Mouse (Mus musculus) forebrain, embryonic 16.5 days (tissue): ENCODE measurements around the gene Atr. TPM values are rescaled to one million over a fixed set of nuclear protein-coding genes. Genes with fewer than 3 reads are reported as not detected.

ENCODE experiments used
- ATAC-seq: fragments of 200-750 bp; cut with Nextera tagmentation; 2 replicates; pipeline ENCODE4 v1.8.0; 2017; ENCODE audit warnings: mild to moderate bottlenecking, moderate library complexity
- H3K27ac ChIP-seq: fragments of 300-500 bp; sonication (generic); 2 replicates; pipeline ENCODE4 v1.5.1; 2014; ENCODE audit warnings: low read length, control low read depth
- H3K27me3 ChIP-seq: fragments of 300-500 bp; sonication (generic); replicated peaks from 2 replicates; pipeline ENCODE4 v1.6.1; 2014; ENCODE audit warnings: low read length; ENCODE audit not compliant: control insufficient read depth, insufficient read depth
- H3K36me3 ChIP-seq: fragments of 300-500 bp; sonication (generic); 2 replicates; pipeline ENCODE4 v1.6.1; 2014; ENCODE audit not compliant: control insufficient read depth, insufficient read depth
- H3K4me1 ChIP-seq: fragments of 300-500 bp; sonication (generic); replicated peaks from 2 replicates; pipeline ENCODE4 v1.6.1; 2014; ENCODE audit warnings: low read length; ENCODE audit not compliant: control insufficient read depth, insufficient read depth
- H3K4me2 ChIP-seq: fragments of 300-500 bp; sonication (generic); 2 replicates; pipeline ENCODE4 v1.6.1; 2014; ENCODE audit warnings: mild to moderate bottlenecking, low read length, control low read depth
- H3K4me3 ChIP-seq: fragments of 300-500 bp; sonication (generic); replicated peaks from 2 replicates; pipeline ENCODE4 v1.5.1; 2014; ENCODE audit warnings: mild to moderate bottlenecking, low read length, control low read depth
- H3K9ac ChIP-seq: fragments of 300-500 bp; sonication (generic); replicated peaks from 2 replicates; pipeline ENCODE4 v1.6.1; 2014; ENCODE audit warnings: low read depth, low read length, control low read depth
- H3K9me3 ChIP-seq: fragments of 300-500 bp; sonication (generic); 2 replicates; pipeline ENCODE4 v1.6.1; 2016; ENCODE audit warnings: low read length; ENCODE audit not compliant: control insufficient read depth
- WGBS: fragments of 180-500 bp; shearing (Covaris S2); extraction: QIAGEN DNeasy Blood & Tissue Kit; methylation state at CpG from one replicate; pipeline ENCODE4 v1.1.7; 2014; 5-methylcytosine and 5-hydroxymethylcytosine counted together
- polyA plus RNA-seq: library from polyadenylated mRNA; unstranded; fragments of >200 nt; fragmentation: Nextera tagmentation; extraction: Ambion mirVana; gene quantifications from 2 replicates; pipeline ENCODE4 v1.2.1, GENCODE M21; 2015

The Atr gene
- polyA plus RNA-seq: 14.5 and 16.4 TPM in 2 replicates

- ATAC-seq: peak; percentile 94
- Histone ChIP-seq H3K36me3 (no peaks in the 10 kb centered on the region), H3K4me1 (peaks cover 7% of the 10 kb centered on the region), H3K9ac (peak within 1 kb of the TSS; percentile 64), H3K9me3 (no peaks in the 10 kb centered on the region), H3K27me3 (no peaks in the 10 kb centered on the region), H3K4me3 (peak within 1 kb of the TSS; percentile 56), H3K27ac (peak within 1 kb of the TSS; percentile 7; the same call in 1 of the 2 replicates), H3K4me2 (peak within 1 kb of the TSS; percentile 72)
- 0% methylated on average over 69 of the region's 69 CpGs for WGBS
Observed at GRCm38 (mm10) chr9:95857414-95858026, at the start of gene Atr. Gene Atr (plus strand): TSS chr9:95857597.

GRCm38 (mm10) chr9:95809596-95809995, 47.8 kb upstream of the Atr start:
- Histone ChIP-seq H3K9ac (no peak overlapping the region), H3K36me3 (no peaks in the 10 kb centered on the region), H3K4me3 (no peak overlapping the region), H3K4me2 (no peak overlapping the region), H3K9me3 (no peaks in the 10 kb centered on the region), H3K27ac (no peak overlapping the region), H3K4me1 (peaks cover 5% of the 10 kb centered on the region; the same call in 1 of the 2 replicates), H3K27me3 (no peaks in the 10 kb centered on the region)
- ATAC-seq: no peak
- WGBS: 60% methylated on average over 4 of the region's 4 CpGs

- H3K4me2 ChIP-seq: no peak overlapping the region
- H3K9me3 ChIP-seq: no peaks in the 10 kb centered on the region
- H3K27me3 ChIP-seq: no peaks in the 10 kb centered on the region
- H3K36me3 ChIP-seq: no peaks in the 10 kb centered on the region
- 98% methylated on average over 4 of the region's 4 CpGs for WGBS
- no peak overlapping the region for H3K4me3 ChIP-seq
- no peak overlapping the region for H3K27ac ChIP-seq
- peaks cover 5% of the 10 kb centered on the region; the same call in 1 of the 2 replicates for H3K4me1 ChIP-seq
- H3K9ac ChIP-seq: no peak overlapping the region
- ATAC-seq: no peak
Observed at GRCm38 (mm10) chr9:95811817-95812216, 45.6 kb upstream of the Atr start.

- Histone ChIP-seq H3K4me2 (peak overlapping the region; percentile 8; the same call in 1 of the 2 replicates), H3K9me3 (no peaks in the 10 kb centered on the region), H3K4me1 (peaks cover 5% of the 10 kb centered on the region; the same call in 1 of the 2 replicates), H3K27ac (peak overlapping the region; percentile 1; the same call in 1 of the 2 replicates), H3K27me3 (no peaks in the 10 kb centered on the region), H3K36me3 (no peaks in the 10 kb centered on the region), H3K9ac (no peak overlapping the region), H3K4me3 (no peak overlapping the region)
- ATAC-seq: peak; percentile 89
- 9% methylated on average over 20 of the region's 20 CpGs for WGBS
Observed at GRCm38 (mm10) chr9:95813721-95814531, 43.5 kb upstream of the Atr start.

GRCm38 (mm10) chr9:95815015-95815673, 42.3 kb upstream of the Atr start:
- H3K27ac ChIP-seq: no peak overlapping the region
- H3K36me3 ChIP-seq: no peaks in the 10 kb centered on the region
- H3K4me3 ChIP-seq: no peak overlapping the region
- H3K9me3 ChIP-seq: no peaks in the 10 kb centered on the region
- H3K4me2 ChIP-seq: no peak overlapping the region
- peaks cover 5% of the 10 kb centered on the region; the same call in 1 of the 2 replicates for H3K4me1 ChIP-seq
- 77% methylated on average over 11 of the region's 11 CpGs for WGBS
- no peaks in the 10 kb centered on the region for H3K27me3 ChIP-seq
- no peak overlapping the region for H3K9ac ChIP-seq
- ATAC-seq: no peak

- no peak overlapping the region for H3K4me2 ChIP-seq
- no peak overlapping the region for H3K4me3 ChIP-seq
- no peaks in the 10 kb centered on the region for H3K27me3 ChIP-seq
- no peak overlapping the region for H3K9ac ChIP-seq
- no peaks in the 10 kb centered on the region for H3K9me3 ChIP-seq
- 87% methylated on average over 4 of the region's 4 CpGs for WGBS
- no peaks in the 10 kb centered on the region for H3K36me3 ChIP-seq
- no peak overlapping the region for H3K27ac ChIP-seq
- peaks cover 5% of the 10 kb centered on the region; the same call in 1 of the 2 replicates for H3K4me1 ChIP-seq
- ATAC-seq: no peak
Observed at GRCm38 (mm10) chr9:95815706-95816105, 41.7 kb upstream of the Atr start.

- Histone ChIP-seq H3K4me2 (no peak overlapping the region), H3K9ac (no peak overlapping the region), H3K36me3 (no peaks in the 10 kb centered on the region), H3K27ac (no peak overlapping the region; the same call in 1 of the 2 replicates), H3K27me3 (no peaks in the 10 kb centered on the region), H3K4me1 (no peaks in the 10 kb centered on the region), H3K9me3 (no peaks in the 10 kb centered on the region), H3K4me3 (no peak overlapping the region)
- WGBS: 83% methylated on average over 7 of the region's 7 CpGs
- no peak for ATAC-seq
Observed at GRCm38 (mm10) chr9:95822531-95822930, 34.9 kb upstream of the Atr start.

- Histone ChIP-seq H3K27ac (no peak overlapping the region), H3K36me3 (no peaks in the 10 kb centered on the region), H3K27me3 (no peaks in the 10 kb centered on the region), H3K9me3 (no peaks in the 10 kb centered on the region), H3K4me2 (no peak overlapping the region), H3K9ac (no peak overlapping the region), H3K4me3 (no peak overlapping the region), H3K4me1 (no peaks in the 10 kb centered on the region)
- ATAC-seq: no peak
- WGBS: 97% methylated on average over 5 of the region's 5 CpGs
Observed at GRCm38 (mm10) chr9:95827565-95827964, 29.8 kb upstream of the Atr start.

GRCm38 (mm10) chr9:95832758-95833157, 24.6 kb upstream of the Atr start:
- Histone ChIP-seq H3K27ac (no peak overlapping the region), H3K4me1 (no peaks in the 10 kb centered on the region), H3K9ac (no peak overlapping the region), H3K27me3 (no peaks in the 10 kb centered on the region), H3K4me3 (no peak overlapping the region), H3K36me3 (no peaks in the 10 kb centered on the region), H3K9me3 (no peaks in the 10 kb centered on the region), H3K4me2 (no peak overlapping the region)
- WGBS: 95% methylated on average over 3 of the region's 3 CpGs
- ATAC-seq: no peak
